Mouse (Mus musculus) G1E (cell line): ENCODE data around the gene Wnk2. TPM values are rescaled to one million over a fixed set of nuclear protein-coding genes. Genes with fewer than 3 reads are reported as not detected.

ENCODE experiments used
- ATAC-seq: 2 replicates; pipeline ENCODE4 v1.8.0; 2016; ENCODE audit warnings: mild to moderate bottlenecking; ENCODE audit not compliant: insufficient number of reproducible peaks, poor library complexity, low FRiP score, severe bottlenecking; ENCODE audit errors: extremely low read depth
- DNase-seq: peaks from one replicate; pipeline ENCODE4 v3.0.0; 2012; ENCODE audit warnings: low spot score
- H3K27me3 ChIP-seq: 2 replicates; pipeline ENCODE4 v1.6.1; 2012; ENCODE audit warnings: mild to moderate bottlenecking, low read length, inconsistent platforms; ENCODE audit not compliant: insufficient read depth
- H3K36me3 ChIP-seq: replicated peaks from 2 replicates; pipeline ENCODE3; 2012; ENCODE audit warnings: mild to moderate bottlenecking, inconsistent platforms
- H3K4me1 ChIP-seq: 2 replicates; pipeline ENCODE4 v1.6.1; 2012; ENCODE audit warnings: low read depth, low read length, inconsistent platforms, mixed read lengths; ENCODE audit not compliant: insufficient read depth
- H3K4me3 ChIP-seq: 2 replicates; pipeline ENCODE4 v1.5.1; 2012; ENCODE audit warnings: low read depth, mild to moderate bottlenecking, inconsistent platforms, low read length, moderate library complexity, mixed read lengths
- H3K9me3 ChIP-seq: replicated peaks from 2 replicates; pipeline ENCODE4 v1.6.1; 2012; ENCODE audit warnings: inconsistent platforms
- CTCF ChIP-seq: IDR thresholded peaks from 2 replicates; pipeline ENCODE4 v1.5.1; 2012; ENCODE audit warnings: low read depth, low read length, inconsistent platforms, mixed read lengths
- GATA1 ChIP-seq: IDR thresholded peaks from 2 replicates; pipeline ENCODE4 v1.6.1; 2012; ENCODE audit warnings: borderline replicate concordance, low read length, inconsistent platforms, mixed read lengths
- GATA2 ChIP-seq: IDR thresholded peaks from 2 replicates; pipeline ENCODE4 v1.6.1; 2012; ENCODE audit warnings: low read depth, low read length, inconsistent platforms, borderline replicate concordance
- POLR2AphosphoS5 ChIP-seq: IDR thresholded peaks from 2 replicates; pipeline ENCODE4 v1.6.1; 2012; ENCODE audit warnings: low read depth, low read length, inconsistent platforms; ENCODE audit not compliant: insufficient replicate concordance
- TAL1 ChIP-seq: conservative IDR thresholded peaks from 2 replicates; pipeline ENCODE4 v1.6.1; 2012; ENCODE audit warnings: low read depth, low read length, inconsistent platforms, mixed read lengths
- polyA plus RNA-seq: library from polyadenylated mRNA; stranded (reverse); fragments of >175 nt; gene quantifications from 2 replicates; pipeline ENCODE4 v1.2.3, GENCODE M21; 2012
- total RNA-seq, 2 experiments: library from RNA; stranded (forward) in 1 of 2; stranded (reverse) in 1 of 2; fragments of 200-1000 nt in 1 of 2; fragments of >200 nt in 1 of 2; fragmentation: Nextera tagmentation in 1 of 2; gene quantifications; 2 replicates each; pipeline ENCODE4 v1.2.3; 2014 to 2017

The Wnk2 gene
- total and polyA plus RNA-seq, 3 experiments: 0.05 TPM; not detected in 2

DNA sequence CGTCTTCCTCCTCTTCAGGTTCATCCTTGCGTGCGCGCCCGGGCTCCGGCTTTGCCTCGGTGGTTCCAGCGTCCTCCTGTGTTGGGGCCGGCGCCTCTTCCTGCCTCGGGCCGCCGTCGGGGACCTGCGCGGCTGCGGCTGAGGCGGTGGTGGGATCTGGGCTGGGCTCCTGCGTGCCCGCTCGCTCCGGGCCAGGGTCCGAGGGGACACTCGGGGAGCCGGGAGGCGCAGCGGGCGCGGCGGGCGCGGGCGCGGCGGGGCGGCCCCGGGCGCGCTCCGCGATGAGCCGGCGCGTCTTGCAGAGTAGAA lies 1.2 kb downstream of the Wnk2 start:
- Histone ChIP-seq H3K4me1 (no peaks in the 10 kb centered on the region), H3K4me3 (no peak overlapping the region), H3K9me3 (peaks cover 19% of the 10 kb centered on the region), H3K27me3 (peaks cover 4% of the 10 kb centered on the region; the same call in 1 of the 2 replicates), H3K36me3 (no peaks in the 10 kb centered on the region)
- no peak for TF ChIP-seq TAL1
- TF ChIP-seq GATA2: no peak
- DNase-seq (no peak), ATAC-seq (no peak)

GRCm38 (mm10) chr13:49146040-49146697 lies 1.6 kb downstream of the Wnk2 start:
- Histone ChIP-seq H3K36me3 (no peaks in the 10 kb centered on the region), H3K4me3 (no peak overlapping the region; the same call in 1 of the 2 replicates), H3K9me3 (peaks cover 19% of the 10 kb centered on the region), H3K27me3 (peaks cover 4% of the 10 kb centered on the region; the same call in 1 of the 2 replicates), H3K4me1 (no peaks in the 10 kb centered on the region)
- DNase-seq (no peak), ATAC-seq (no peak)
- TF ChIP-seq TAL1 (no peak), POLR2AphosphoS5 (no peak), CTCF (no peak), GATA1 (no peak)

DNA sequence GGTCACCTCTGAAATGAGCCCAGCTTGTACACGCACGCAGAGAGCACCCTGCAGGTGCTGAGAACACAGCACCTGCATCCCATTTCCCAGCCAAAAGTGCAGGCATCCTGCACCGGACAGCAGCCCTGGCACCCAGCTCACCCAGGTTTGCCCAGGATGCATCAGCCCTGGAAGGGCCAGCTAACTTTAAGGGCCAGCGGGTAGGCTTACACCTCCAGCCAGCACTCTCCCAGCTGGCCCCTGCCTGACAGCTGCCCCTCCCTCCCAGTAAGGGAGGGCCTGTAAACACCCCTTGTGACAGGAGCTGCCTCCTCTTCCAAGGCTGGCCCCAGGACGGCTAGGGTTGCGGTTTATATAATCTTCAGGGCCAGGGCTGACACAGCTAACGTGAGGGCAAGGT lies 2.4 kb downstream of the Wnk2 start:
- no peak for TF ChIP-seq TAL1
- TF ChIP-seq CTCF: no peak
- TF ChIP-seq POLR2AphosphoS5: no peak
- TF ChIP-seq GATA2: no peak
- TF ChIP-seq GATA1: no peak
- Histone ChIP-seq H3K9me3 (peaks cover 19% of the 10 kb centered on the region), H3K36me3 (no peaks in the 10 kb centered on the region), H3K4me1 (no peaks in the 10 kb centered on the region), H3K4me3 (no peak overlapping the region), H3K27me3 (peaks cover 11% of the 10 kb centered on the region)
- no peak for ATAC-seq
- no peak for DNase-seq

GRCm38 (mm10) chr13:49144451-49144850 lies 3.4 kb downstream of the Wnk2 start:
- Histone ChIP-seq H3K4me3 (no peak overlapping the region), H3K36me3 (no peaks in the 10 kb centered on the region), H3K4me1 (no peaks in the 10 kb centered on the region), H3K9me3 (peaks cover 19% of the 10 kb centered on the region), H3K27me3 (peaks cover 18% of the 10 kb centered on the region)
- ATAC-seq (no peak), DNase-seq (no peak)
- no peak for TF ChIP-seq GATA1
- no peak for TF ChIP-seq CTCF

DNA sequence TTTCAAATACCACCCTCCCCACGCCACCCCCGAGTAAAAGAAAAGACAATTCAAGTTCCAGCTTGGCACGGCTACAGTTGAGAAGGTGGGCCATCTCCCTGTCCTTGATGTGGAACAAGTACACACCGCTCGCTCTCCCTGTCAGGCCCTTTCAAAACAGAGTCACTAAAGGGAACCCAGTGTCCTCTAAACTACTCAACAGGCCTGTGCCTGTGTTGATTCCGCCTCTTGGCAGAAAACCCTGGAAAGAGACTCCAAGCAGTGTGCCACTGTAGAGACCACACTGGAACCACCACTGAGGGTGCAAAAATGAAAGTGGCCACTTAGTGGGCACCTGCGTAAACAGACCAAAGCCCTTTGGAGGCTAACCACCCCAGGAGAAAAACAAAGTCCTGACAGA lies 4.5 kb downstream of the Wnk2 start:
- ATAC-seq (no peak), DNase-seq (no peak)
- H3K36me3 ChIP-seq: no peaks in the 10 kb centered on the region
- H3K9me3 ChIP-seq: peaks cover 19% of the 10 kb centered on the region
- no peaks in the 10 kb centered on the region for H3K4me1 ChIP-seq
- H3K4me3 ChIP-seq: no peak overlapping the region
- H3K27me3 ChIP-seq: peaks cover 20% of the 10 kb centered on the region
- TF ChIP-seq POLR2AphosphoS5: no peak
- TF ChIP-seq TAL1: no peak
- TF ChIP-seq GATA2: no peak
- no peak for TF ChIP-seq CTCF
- TF ChIP-seq GATA1: no peak

GRCm38 (mm10) chr13:49142396-49142795 lies 5.4 kb downstream of the Wnk2 start:
- Histone ChIP-seq H3K4me3 (no peak overlapping the region), H3K9me3 (peaks cover 13% of the 10 kb centered on the region), H3K36me3 (no peaks in the 10 kb centered on the region), H3K4me1 (no peaks in the 10 kb centered on the region), H3K27me3 (peaks cover 23% of the 10 kb centered on the region)
- no peak for DNase-seq
- no peak for TF ChIP-seq POLR2AphosphoS5
- no peak for TF ChIP-seq GATA1
- TF ChIP-seq CTCF: no peak
- TF ChIP-seq TAL1: no peak
- no peak for TF ChIP-seq GATA2
- ATAC-seq: no peak

DNA sequence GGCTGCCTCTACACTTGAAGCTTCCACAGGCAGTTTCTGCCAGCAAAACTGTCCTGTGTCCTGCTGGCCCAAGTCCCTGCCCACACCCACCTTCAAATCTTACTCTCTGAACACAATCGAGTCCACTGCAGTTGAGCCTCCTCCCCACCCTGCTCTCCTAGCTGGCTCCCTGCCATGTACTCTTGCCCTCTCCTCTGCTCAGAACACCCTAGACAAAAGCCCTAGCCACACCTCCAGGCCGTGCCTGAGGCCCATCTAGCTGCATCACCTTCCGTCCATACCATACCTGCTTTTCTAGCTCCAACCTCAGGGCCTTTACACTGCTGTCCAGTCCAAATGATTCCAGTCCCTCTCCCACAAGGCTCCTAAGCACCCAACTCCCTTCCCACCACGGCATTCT lies 7.2 kb downstream of the Wnk2 start:
- Histone ChIP-seq H3K36me3 (no peaks in the 10 kb centered on the region), H3K9me3 (no peaks in the 10 kb centered on the region), H3K4me3 (no peak overlapping the region), H3K27me3 (peaks cover 19% of the 10 kb centered on the region), H3K4me1 (no peaks in the 10 kb centered on the region)
- TF ChIP-seq GATA1 (no peak), CTCF (no peak), TAL1 (no peak), GATA2 (no peak), POLR2AphosphoS5 (no peak)
- no peak for DNase-seq
- ATAC-seq: no peak
